Mouse (Mus musculus) hindbrain, embryonic 15.5 days (tissue): ENCODE results near the gene Prkce. TPM values are rescaled to one million over a fixed set of nuclear protein-coding genes. Genes with fewer than 3 reads are reported as not detected.

Experiments
- ATAC-seq: fragments of 200-750 bp; cut with Nextera tagmentation; 2 replicates; pipeline ENCODE4 v1.8.0; 2017; ENCODE audit warnings: low read depth, moderate number of reproducible peaks, moderate TSS enrichment; ENCODE audit not compliant: low FRiP score
- H3K27ac ChIP-seq: fragments of 300-500 bp; sonication (generic); replicated peaks from 2 replicates; pipeline ENCODE4 v1.5.1; 2015; ENCODE audit warnings: mild to moderate bottlenecking, inconsistent platforms
- H3K27me3 ChIP-seq: fragments of 300-500 bp; sonication (generic); 2 replicates; pipeline ENCODE4 v1.6.1; 2015; ENCODE audit warnings: control low read depth, inconsistent platforms
- H3K36me3 ChIP-seq: fragments of 300-500 bp; sonication (generic); 2 replicates; pipeline ENCODE4 v1.6.1; 2015; ENCODE audit warnings: control low read depth, inconsistent platforms
- H3K4me1 ChIP-seq: fragments of 300-500 bp; sonication (generic); replicated peaks from 2 replicates; pipeline ENCODE4 v1.6.1; 2015; ENCODE audit warnings: control low read depth, inconsistent platforms
- H3K4me2 ChIP-seq: fragments of 300-500 bp; sonication (generic); 2 replicates; pipeline ENCODE4 v1.6.1; 2015; ENCODE audit warnings: moderate library complexity, mild to moderate bottlenecking, inconsistent platforms
- H3K4me3 ChIP-seq: fragments of 300-500 bp; sonication (generic); 2 replicates; pipeline ENCODE4 v1.5.1; 2015; ENCODE audit warnings: mild to moderate bottlenecking, inconsistent platforms
- H3K9ac ChIP-seq: fragments of 300-500 bp; sonication (generic); 2 replicates; pipeline ENCODE4 v1.6.1; 2015; ENCODE audit warnings: inconsistent platforms
- H3K9me3 ChIP-seq: fragments of 300-500 bp; sonication (generic); 2 replicates; pipeline ENCODE4 v1.6.1; 2016; ENCODE audit warnings: control low read depth, inconsistent platforms
- WGBS: fragments of 180-500 bp; shearing (Covaris S2); methylation state at CpG from one replicate; pipeline ENCODE4 v1.1.7; 2015; 5-methylcytosine and 5-hydroxymethylcytosine counted together
- polyA plus RNA-seq: library from polyadenylated mRNA; unstranded; fragments of >200 nt; fragmentation: Nextera tagmentation; extraction: Ambion mirVana; gene quantifications from 2 replicates; pipeline ENCODE4 v1.2.1, GENCODE M21; 2015

The Prkce gene
- polyA plus RNA-seq, 1 experiment from 2014 or later: 45.7 TPM

DNA sequence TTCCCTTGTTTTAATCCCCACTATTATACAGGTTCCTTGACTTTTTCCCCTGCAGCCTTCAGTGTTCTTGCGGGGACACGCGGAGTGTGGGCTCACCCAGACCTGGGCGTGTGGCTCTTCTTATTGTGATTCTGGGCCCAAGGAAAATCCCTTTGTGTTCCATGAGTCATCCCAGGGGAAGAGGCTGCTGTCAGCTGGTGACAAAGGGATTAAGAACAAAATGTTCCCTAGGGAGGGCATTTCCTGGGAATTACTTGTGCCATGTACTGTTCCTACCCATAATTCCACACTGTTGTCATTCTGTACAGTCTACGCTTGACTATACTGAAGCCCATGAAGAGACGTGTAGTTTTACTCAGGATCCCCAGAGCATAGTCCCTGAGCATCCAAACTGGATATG is 10.6 kb upstream of the Prkce start:
- no peaks in the 10 kb centered on the region for H3K9me3 ChIP-seq

DNA sequence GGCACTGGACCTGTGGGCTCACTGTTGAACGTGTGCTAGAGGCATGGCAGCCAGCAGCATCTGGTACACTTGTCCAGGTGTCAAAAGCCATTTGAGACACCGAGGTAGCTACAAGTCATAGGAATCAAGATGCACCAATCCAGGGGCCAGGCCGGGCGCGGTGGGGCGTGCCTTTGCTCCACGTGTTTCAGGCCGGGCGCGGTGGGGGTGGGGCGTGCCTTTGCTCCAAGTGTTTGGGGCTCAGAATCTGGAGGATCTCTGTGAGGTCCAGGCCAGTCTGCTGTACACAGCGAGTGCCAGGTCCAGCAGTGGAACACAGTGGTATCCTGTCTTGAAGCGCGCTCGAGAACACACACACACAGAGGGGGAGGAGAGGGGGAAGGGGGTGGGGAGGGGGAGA is 4.9 kb upstream of the Prkce start:
- no peaks in the 10 kb centered on the region for H3K36me3 ChIP-seq
- H3K9ac ChIP-seq: no peak overlapping the region
- H3K4me2 ChIP-seq: no peak overlapping the region
- no peak overlapping the region for H3K27ac ChIP-seq
- no peak for ATAC-seq
- WGBS: 68% methylated on average over 15 of the region's 15 CpGs
- 0 out of 2 replicates have a peak, but pooled peaks cover 4% of the 10 kb centered on the region for H3K27me3 ChIP-seq
- H3K9me3 ChIP-seq: no peaks in the 10 kb centered on the region
- peaks cover 14% of the 10 kb centered on the region for H3K4me1 ChIP-seq
- H3K4me3 ChIP-seq: no peak overlapping the region

More for the DNA sequence above, 10.6 kb upstream of the Prkce start:
- H3K27me3 ChIP-seq: no peaks in the 10 kb centered on the region
- WGBS: 76% methylated on average over 6 of the region's 6 CpGs
- no peak overlapping the region for H3K9ac ChIP-seq
- H3K27ac ChIP-seq: no peak overlapping the region
- H3K36me3 ChIP-seq: no peaks in the 10 kb centered on the region
- no peaks in the 10 kb centered on the region for H3K4me1 ChIP-seq
- H3K4me3 ChIP-seq: no peak overlapping the region
- no peak for ATAC-seq
- H3K4me2 ChIP-seq: no peak overlapping the region

DNA sequence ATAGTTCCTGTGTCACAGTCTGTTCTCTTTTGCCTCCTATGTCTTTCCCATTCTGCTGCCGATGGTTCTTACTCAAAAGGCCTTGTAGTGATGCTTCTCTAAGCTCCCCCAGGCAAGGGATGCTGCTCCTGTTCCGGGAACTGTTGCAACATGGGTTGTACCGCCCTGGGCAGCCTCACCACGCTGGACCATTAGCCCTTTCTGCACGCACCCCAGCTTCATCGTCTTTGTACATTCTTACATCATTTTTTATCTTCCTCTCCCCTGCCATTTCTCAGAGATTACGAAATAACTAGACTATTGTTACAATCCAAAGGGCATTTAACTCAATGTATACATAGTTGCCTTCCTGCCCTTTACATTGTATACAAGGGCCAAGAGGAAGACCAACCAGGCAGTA is 3.2 kb upstream of the Prkce start:
- no peak overlapping the region for H3K27ac ChIP-seq
- no peak for ATAC-seq
- WGBS: 83% methylated on average over 7 of the region's 7 CpGs
- no peaks in the 10 kb centered on the region for H3K36me3 ChIP-seq
- H3K27me3 ChIP-seq: 0 out of 2 replicates have a peak, but pooled peaks cover 4% of the 10 kb centered on the region
- H3K4me3 ChIP-seq: no peak overlapping the region
- peaks cover 26% of the 10 kb centered on the region for H3K4me1 ChIP-seq
- H3K9me3 ChIP-seq: no peaks in the 10 kb centered on the region
- H3K4me2 ChIP-seq: no peak overlapping the region
- no peak overlapping the region for H3K9ac ChIP-seq

DNA sequence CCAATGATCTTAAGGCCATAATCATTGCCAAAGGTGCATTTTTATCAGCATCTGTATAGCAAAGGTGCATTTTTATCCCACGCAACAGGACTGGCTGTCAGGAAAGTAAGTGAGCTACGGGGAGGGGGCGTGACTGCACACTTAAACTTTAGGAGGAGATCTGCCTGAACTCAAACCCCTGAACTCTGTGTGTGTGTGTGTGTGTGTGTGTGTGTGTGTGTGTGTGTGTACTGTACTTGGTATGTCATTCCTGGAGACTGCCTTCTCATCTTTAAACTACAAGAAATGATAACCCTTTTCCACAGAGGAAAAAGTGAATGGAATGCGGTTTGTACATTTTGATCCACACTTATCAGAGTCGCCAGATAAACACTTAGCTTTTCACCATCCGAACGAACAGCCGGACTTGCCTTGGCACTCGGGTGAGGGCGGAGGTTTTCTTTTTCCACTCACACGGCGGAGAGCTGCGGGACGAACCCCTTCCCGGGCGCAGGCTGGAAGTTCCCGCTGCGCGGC is 1.5 kb upstream of the Prkce start:
- peaks cover 43% of the 10 kb centered on the region for H3K4me1 ChIP-seq
- H3K4me2 ChIP-seq: peak overlapping the region; percentile 99
- no peak for ATAC-seq
- H3K27ac ChIP-seq: peak overlapping the region; percentile 94
- H3K36me3 ChIP-seq: no peaks in the 10 kb centered on the region
- 2% methylated on average over 19 of the region's 19 CpGs for WGBS
- peak overlapping the region; percentile 46 for H3K9ac ChIP-seq
- H3K27me3 ChIP-seq: 0 out of 2 replicates have a peak, but pooled peaks cover 4% of the 10 kb centered on the region
- no peaks in the 10 kb centered on the region for H3K9me3 ChIP-seq
- peak overlapping the region; percentile 91 for H3K4me3 ChIP-seq

DNA sequence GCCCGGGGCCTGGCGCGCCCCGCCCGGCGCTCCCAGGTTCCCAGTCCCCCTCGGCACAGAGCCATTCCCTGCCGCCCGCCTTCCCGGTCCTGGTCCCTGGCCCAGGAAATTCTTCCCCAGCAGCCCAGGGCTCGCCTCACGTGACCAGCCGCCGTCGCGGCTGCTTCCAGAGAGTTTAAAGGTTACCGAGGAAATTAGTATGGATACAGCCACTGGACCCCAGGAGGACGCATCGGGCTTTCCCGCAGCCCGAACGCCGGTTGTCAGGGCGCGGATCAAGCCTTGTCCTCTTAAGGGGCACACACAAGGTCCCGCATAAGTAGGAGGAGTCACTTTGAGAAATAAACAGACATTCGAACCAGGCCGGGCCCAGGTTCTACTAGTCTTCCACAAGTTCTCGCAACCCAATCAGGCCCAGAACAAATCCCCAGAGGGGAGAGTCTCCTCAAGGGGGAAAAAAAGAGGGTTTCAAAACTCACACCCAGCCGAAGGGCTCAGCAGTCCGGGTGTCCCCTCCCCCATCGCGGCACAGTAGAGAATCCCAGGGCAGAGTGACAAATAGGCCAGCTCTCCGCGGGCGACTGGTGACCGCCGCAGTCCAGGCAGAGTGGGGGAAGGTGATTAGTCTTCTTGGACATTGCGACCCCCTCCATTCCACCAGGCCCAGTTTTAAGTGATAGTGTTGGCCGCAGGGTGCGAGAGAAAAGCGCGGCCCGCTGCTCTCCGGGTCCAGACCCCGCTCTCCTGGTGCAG is 842 bp upstream of the Prkce start:
- Histone ChIP-seq H3K36me3 (no peaks in the 10 kb centered on the region), H3K27me3 (0 out of 2 replicates have a peak, but pooled peaks cover 4% of the 10 kb centered on the region), H3K9ac (peak overlapping the region; percentile 46), H3K4me1 (peaks cover 49% of the 10 kb centered on the region), H3K4me3 (peak overlapping the region; percentile 91), H3K9me3 (no peaks in the 10 kb centered on the region), H3K27ac (peak overlapping the region; percentile 94), H3K4me2 (peak overlapping the region; percentile 99)
- under 1% methylated on average over 44 of the region's 46 CpGs for WGBS
- ATAC-seq: peak; percentile 59

DNA sequence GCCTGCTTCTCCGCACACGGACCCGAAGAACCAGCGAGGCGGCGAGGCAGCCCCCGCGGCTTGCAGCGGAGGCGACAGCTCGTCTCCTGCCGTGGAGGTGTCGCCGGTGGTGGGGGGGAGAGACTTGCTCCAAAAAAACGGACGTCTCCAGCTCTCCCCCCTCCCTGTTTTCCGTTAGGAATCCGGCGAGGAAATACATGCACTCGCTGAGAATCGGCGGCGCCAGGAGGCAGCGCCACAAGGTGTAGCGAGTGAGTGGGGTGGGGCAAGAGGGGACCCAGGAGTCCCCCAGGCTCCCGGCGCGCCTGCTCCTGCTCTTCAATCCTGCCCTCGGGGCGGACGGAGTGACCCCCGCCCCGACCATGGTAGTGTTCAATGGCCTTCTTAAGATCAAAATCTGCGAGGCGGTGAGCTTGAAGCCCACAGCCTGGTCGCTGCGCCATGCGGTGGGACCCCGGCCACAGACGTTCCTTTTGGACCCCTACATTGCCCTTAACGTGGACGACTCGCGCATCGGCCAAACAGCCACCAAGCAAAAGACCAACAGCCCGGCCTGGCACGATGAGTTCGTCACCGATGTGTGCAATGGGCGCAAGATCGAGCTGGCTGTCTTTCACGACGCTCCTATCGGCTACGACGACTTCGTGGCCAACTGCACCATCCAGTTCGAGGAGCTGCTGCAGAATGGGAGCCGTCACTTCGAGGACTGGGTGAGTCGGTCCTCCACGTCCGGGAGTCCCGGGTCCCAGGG is 821 bp downstream of the Prkce start:
- ATAC-seq: no peak
- Histone ChIP-seq H3K4me2 (peak overlapping the region; percentile 99), H3K9ac (peak overlapping the region; percentile 75), H3K4me3 (peak overlapping the region; percentile 91), H3K27ac (peak overlapping the region; percentile 94), H3K4me1 (peaks cover 50% of the 10 kb centered on the region), H3K9me3 (no peaks in the 10 kb centered on the region), H3K36me3 (no peaks in the 10 kb centered on the region), H3K27me3 (0 out of 2 replicates have a peak, but pooled peaks cover 4% of the 10 kb centered on the region)
- under 1% methylated on average over 64 of the region's 64 CpGs for WGBS

DNA sequence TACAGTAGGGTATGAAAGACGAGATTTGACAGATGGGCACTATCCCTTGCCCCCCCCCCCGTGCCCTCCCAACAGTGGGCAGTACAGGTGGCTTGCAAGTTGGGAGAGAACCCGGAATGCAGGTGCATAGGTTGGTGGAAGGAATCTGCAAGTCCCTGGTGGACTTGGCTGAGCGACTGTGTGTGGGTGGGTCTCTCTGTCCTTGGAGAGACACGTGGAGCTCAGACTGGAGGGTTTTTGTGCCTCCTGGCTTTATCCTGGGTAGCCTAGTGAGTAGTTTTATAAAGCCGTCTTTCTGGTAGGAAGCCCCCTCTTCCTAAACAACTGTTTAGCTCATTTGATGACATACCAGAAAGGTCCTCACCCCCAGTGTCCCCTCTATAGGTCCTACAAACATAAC is 1.5 kb downstream of the Prkce start:
- Histone ChIP-seq H3K27ac (no peak overlapping the region), H3K4me2 (peak overlapping the region; percentile 99), H3K9me3 (no peaks in the 10 kb centered on the region), H3K4me3 (peak overlapping the region; percentile 91), H3K9ac (peak overlapping the region; percentile 75), H3K4me1 (peaks cover 50% of the 10 kb centered on the region), H3K27me3 (0 out of 2 replicates have a peak, but pooled peaks cover 4% of the 10 kb centered on the region), H3K36me3 (no peaks in the 10 kb centered on the region)
- ATAC-seq: no peak
- 13% methylated on average over 6 of the region's 6 CpGs for WGBS

DNA sequence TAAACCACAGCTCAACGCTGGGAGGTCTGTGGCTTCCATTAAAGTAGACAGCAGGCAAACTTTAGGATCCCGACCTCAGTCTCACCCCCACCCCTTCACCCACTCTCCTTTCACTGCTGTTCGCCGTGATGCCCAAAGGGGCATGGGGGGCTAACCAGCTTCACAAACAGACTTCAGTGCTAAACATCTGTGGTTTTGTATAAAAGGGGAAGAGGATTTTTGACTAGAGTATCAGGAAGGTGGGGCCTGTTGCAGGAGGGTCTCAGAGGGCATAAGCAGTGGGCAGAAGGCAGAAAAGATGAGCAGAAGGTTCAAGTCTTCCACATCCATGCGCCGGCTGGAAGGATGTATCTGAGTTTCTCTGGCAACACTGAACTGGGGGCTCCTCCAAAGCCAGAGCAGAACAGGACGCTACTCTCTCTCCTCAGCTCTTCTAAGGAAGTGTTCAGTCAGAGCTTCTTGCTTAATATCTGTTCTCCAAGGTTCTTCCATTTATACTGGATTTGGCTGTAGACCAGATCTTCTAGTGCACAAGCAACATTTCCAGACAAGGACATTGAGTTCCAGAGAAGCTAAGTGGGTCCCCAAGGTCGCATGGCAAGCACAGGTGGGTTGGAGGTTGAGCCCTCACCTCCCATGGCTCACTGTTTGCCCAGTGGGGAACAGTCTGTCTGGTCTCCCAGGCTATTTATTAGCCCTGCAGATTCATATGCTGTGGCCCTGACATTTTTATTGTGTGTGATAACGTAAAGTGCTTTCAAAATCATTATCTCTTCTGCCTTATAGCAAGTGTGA is 2.8 kb downstream of the Prkce start:
- Histone ChIP-seq H3K27ac (no peak overlapping the region), H3K36me3 (no peaks in the 10 kb centered on the region), H3K9ac (peak overlapping the region; percentile 75), H3K4me3 (peak overlapping the region; percentile 91), H3K27me3 (no peaks in the 10 kb centered on the region), H3K4me1 (peaks cover 50% of the 10 kb centered on the region), H3K4me2 (peak overlapping the region; percentile 99), H3K9me3 (no peaks in the 10 kb centered on the region)
- 45% methylated on average over 9 of the region's 9 CpGs for WGBS
- no peak for ATAC-seq

DNA sequence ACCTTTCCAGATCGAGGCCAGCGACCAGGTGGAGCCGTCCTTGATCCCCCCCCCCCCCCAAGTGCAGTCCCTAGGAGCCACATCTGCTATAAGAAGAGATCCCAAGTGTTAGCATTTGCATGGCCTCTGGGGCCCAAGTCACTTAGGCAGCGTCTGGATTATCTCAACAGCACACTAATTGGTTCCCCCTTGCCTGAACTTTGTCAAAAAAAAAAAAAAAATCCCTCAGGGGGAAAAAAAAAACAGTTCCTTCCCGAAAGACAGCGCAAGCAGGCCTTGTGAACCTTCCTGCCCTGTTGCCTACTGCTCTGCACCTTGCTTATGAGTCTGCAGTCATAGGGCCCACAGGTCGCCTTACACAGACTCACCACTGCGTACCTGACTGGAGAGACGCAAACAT is 7.9 kb downstream of the Prkce start:
- peaks cover 28% of the 10 kb centered on the region for H3K4me1 ChIP-seq
- no peaks in the 10 kb centered on the region for H3K36me3 ChIP-seq
- no peak overlapping the region for H3K27ac ChIP-seq
- H3K27me3 ChIP-seq: no peaks in the 10 kb centered on the region
- no peaks in the 10 kb centered on the region for H3K9me3 ChIP-seq
- WGBS: 79% methylated on average over 9 of the region's 9 CpGs
- no peak overlapping the region for H3K4me2 ChIP-seq
- no peak for ATAC-seq
- H3K4me3 ChIP-seq: no peak overlapping the region
- no peak overlapping the region for H3K9ac ChIP-seq

DNA sequence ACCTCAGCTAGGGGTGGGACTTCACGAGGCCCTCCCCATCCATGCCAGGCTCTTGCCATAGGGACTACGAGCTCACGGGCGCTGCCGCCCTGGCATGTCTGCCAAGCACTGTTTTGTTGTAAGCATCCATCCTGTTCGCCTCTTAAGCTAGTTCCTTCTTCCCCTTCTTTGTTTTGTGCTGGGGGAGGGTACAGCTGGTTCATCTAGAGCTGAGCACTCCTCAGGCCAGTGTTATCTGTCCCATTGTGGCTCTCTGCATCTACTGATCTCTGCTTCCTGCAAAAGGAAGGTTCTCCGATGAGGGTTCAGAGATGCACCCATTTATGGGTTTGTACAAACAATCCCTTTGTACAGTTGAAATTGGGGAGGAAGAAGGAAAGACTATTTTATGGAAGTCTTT is 9.1 kb downstream of the Prkce start:
- Histone ChIP-seq H3K4me2 (no peak overlapping the region), H3K9me3 (no peaks in the 10 kb centered on the region), H3K4me3 (no peak overlapping the region), H3K27me3 (no peaks in the 10 kb centered on the region), H3K9ac (no peak overlapping the region), H3K4me1 (peaks cover 17% of the 10 kb centered on the region; the same call in 1 of the 2 replicates), H3K27ac (no peak overlapping the region), H3K36me3 (no peaks in the 10 kb centered on the region)
- 70% methylated on average over 7 of the region's 7 CpGs for WGBS
- ATAC-seq: no peak

DNA sequence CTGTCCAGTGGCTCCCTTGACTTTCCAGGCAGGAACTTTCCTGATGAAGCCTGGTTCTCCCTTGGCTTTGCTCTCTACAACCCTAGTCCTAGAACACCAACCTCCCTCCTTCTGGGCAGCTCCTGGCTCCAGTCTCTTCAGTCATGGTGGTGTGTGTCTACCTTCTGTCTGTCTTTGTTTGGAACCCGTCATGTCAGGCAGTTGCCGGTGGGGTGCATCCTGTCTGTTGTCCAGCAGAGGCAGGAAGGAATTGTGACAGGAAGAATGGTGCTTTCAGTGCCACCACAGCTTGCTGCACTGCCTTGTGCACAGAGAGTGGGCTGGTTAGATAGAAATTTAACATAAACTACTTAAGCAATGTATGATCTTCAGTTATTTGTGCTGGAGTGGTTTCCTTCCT is 16.2 kb downstream of the Prkce start:
- no peaks in the 10 kb centered on the region for H3K27me3 ChIP-seq
- peaks cover 18% of the 10 kb centered on the region for H3K4me1 ChIP-seq
- H3K27ac ChIP-seq: no peak overlapping the region
- H3K36me3 ChIP-seq: no peaks in the 10 kb centered on the region
- WGBS: 13% methylated on average over 2 of the region's 2 CpGs
- no peak for ATAC-seq
- H3K4me3 ChIP-seq: no peak overlapping the region
- H3K4me2 ChIP-seq: no peak overlapping the region
- no peak overlapping the region for H3K9ac ChIP-seq
- no peaks in the 10 kb centered on the region for H3K9me3 ChIP-seq
